Mouse (Mus musculus) erythroid progenitor cell, adult 5-6 weeks (primary cell): ENCODE measurements around the gene Sgca. TPM values are rescaled to one million over a fixed set of nuclear protein-coding genes. Genes with fewer than 3 reads are reported as not detected.
"Not testable (repeated sequence)": the region's sequence is repeated elsewhere in the genome, so short reads cannot be mapped to it uniquely, and the experiment has no call there.

Experiments used
- ATAC-seq: replicated peaks from 2 replicates; pipeline ENCODE4 v1.8.0; 2016; ENCODE audit warnings: moderate number of reproducible peaks, mild to moderate bottlenecking, moderate TSS enrichment, inconsistent platforms; ENCODE audit not compliant: poor library complexity, low FRiP score, severe bottlenecking
- total RNA-seq, 2 experiments: library from RNA; stranded (forward) in 1 of 2; stranded (reverse) in 1 of 2; fragments of 150-400 nt in 1 of 2; fragments of 186-747, 209-891 nt in 1 of 2; gene quantifications; 2 replicates each; pipeline versions ENCODE4 v1.2.3 to v1.2.4; 2015 to 2017; ENCODE audit warnings: low replicate concordance in 2 of 2

The Sgca gene
- total RNA-seq, 2 experiments from 2014 or later, result not detected

DNA sequence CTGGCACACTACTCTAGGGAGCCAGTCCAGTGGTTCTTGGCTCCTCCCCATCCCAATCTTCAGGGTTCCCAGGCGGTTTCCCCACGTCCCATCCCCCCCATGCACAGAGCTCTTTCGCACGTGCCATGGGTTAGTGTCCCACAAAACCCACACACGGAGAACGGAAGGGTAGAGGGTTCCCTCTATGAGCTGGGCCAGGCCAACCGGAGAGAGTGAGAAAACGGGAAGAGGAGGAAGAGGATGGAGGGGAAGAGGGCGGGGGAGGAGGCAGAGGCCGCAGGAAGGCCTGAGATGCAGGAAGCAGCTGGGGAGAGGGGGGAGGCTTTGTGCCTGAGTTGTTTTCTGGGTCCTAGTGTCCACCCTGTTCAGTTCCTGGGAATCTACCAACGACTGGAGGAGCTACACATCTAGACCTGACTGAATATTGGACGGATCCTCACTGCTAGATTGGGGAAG is 13.5 kb upstream of the Sgca start:
- peak; percentile 65 for ATAC-seq

GRCm38 (mm10) chr11:94988780-94989561 is 12.8 kb upstream of the Sgca start:
- no peak for ATAC-seq

- peak; percentile 40 for ATAC-seq
These were observed 11.7 kb upstream of the Sgca start for GRCm38 (mm10) chr11:94987851-94988250.

DNA sequence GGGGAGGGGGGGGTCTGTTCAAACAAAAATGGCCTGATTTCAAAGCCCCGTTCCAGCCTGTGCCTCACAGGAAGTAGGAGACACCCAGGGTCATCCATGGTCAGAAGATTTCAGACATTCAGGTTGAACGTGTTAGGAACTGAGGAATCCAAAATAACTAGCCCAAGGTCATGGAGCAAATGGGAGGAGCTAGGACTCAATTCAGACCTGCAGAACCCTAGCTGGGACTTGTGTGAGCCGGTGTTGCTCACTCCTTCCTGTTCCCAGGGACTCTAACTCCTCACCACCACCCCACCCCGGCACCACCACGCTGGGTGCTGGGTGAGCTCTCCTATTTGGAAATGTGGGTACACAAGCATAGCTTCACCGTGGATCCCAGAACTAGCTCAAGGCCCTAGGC is 11.2 kb upstream of the Sgca start:
- ATAC-seq, result no peak

DNA sequence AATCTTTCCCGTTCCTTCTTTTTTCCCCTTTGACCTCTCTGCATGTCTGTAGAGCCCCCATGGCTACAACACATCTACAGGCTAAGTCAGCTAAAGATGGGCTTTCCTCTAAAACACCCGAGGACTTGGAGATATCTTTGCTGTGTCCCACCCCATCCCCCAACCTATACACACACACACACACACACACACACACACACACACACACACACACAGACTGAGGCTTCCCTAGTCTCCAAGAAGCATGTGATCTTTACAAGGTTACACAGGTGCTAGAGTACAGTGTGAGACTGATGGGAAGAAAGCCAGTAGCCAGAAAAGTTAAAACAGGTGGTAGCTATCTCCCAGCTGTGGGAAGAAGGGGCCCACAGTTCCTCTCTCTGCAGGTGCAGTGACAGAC is 10.3 kb upstream of the Sgca start:
- no peak for ATAC-seq

DNA sequence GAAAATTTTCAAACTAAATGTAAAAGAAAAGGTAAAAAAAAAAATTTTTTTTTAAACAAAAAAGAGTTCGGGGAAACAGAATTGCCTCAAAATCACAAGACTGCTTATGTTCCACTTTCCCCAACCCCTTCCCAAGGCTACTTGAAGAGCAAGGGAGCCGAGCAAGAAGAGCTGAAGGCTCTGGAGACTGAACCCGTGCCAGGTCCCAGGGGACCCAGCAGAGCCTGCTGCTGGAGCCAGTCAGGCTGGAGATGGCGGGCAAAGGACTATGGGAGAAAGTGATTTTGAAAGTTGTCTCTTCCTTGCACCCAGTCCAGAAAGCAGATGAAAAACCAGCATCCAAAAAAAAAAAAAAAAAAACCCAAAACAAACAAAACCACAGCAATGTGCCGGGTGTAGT is 9.7 kb upstream of the Sgca start:
- no peak for ATAC-seq

- ATAC-seq, result no peak
These were observed 9.0 kb upstream of the Sgca start for GRCm38 (mm10) chr11:94985140-94985539.

DNA sequence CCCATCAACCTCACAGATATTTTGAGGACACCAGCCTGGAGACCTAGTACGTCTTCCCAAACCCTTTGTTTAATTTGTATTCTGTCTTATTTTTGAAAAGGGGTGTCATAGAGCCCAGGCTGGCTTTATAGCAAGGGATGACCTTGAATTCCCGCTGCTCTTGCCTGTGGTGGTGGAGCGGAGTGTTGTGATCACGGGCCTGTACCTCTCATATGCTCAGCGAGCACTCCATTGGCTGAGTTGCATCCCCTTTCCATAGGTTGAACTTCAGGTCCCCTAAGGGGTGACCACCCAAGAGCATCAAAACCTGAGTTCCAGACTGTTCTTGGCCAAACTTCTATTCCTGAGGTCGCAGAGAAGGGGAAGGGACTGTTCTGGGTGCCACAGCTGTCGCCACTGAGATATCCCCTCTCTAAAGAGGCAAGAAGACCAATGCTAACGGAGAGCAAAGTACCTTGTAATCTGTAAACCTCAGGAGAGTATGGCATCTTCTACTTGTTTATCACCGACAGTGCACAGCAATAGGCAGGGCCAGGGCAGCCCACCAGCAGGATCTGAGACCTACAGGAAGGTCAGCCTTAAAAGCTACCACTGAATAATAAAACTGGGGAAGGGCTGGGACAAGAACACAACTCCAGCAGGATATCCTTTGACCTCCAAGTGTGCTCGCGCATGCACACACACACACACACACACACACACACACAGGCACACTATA is 3.5 kb upstream of the Sgca start:
- 0 out of 2 replicates have a peak, but pooled peaks have one; percentile 17 for ATAC-seq

DNA sequence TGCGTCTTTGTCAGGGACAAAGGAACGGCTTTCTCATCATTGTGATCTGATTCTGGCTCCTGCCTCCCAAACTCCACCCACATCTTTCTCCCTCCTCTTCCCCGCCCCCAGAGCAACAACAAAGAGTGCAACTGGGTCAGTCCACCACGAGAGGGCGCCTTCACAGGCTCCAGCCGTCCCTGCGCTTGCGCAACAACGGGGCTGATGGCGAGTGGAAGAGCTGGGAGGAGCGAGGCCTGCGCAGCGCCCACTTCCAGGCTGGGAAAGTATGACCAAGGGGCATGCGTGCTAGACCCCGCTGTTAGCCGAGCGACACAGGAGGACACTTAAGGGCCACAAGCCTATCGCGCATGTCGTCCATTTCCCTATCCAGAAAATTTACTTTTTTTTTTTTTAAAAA is 2.8 kb upstream of the Sgca start:
- peak; percentile 98 for ATAC-seq

DNA sequence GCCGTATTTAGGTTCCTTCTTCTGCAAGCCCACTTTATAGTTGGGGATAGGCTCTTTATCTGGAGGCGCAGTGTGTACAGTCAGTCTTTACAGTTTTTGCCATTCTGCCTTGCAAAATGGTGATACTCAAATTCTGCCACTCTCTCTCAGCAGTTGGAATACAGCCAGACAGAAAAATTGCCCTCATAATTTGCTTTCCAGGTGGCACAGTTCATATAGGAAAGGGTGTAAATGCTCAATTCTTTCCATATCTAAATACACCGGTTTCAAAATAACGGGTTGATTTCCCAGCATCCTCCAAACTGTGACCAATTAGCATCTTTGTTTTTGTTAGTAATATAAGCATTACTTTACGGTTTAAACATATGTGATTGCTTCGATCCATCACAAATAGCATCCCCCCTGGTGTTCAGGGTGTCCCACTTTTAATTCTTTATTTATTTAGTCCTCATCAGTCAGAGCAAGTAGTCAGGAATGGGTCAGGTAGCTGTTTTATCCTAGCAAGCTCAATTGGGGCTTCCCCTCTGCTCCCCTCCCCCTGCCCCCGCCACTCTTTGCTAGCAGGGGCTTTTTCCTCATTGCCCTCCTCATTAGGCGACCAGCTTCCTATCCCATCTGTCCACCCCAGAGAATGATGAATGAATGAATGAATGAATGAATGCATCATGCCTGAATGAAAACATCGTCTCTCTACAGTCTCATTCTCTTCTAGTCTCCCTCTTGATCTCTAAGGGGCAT is 2.2 kb upstream of the Sgca start:
- peak; percentile 5; the same call in 1 of the 2 replicates for ATAC-seq

GRCm38 (mm10) chr11:94974951-94975350 is 1.2 kb downstream of the Sgca start:
- no peak for ATAC-seq

GRCm38 (mm10) chr11:94973313-94973712 is 2.8 kb downstream of the Sgca start:
- ATAC-seq, result no peak

GRCm38 (mm10) chr11:94972887-94973286 is 3.2 kb downstream of the Sgca start:
- no peak for ATAC-seq

DNA sequence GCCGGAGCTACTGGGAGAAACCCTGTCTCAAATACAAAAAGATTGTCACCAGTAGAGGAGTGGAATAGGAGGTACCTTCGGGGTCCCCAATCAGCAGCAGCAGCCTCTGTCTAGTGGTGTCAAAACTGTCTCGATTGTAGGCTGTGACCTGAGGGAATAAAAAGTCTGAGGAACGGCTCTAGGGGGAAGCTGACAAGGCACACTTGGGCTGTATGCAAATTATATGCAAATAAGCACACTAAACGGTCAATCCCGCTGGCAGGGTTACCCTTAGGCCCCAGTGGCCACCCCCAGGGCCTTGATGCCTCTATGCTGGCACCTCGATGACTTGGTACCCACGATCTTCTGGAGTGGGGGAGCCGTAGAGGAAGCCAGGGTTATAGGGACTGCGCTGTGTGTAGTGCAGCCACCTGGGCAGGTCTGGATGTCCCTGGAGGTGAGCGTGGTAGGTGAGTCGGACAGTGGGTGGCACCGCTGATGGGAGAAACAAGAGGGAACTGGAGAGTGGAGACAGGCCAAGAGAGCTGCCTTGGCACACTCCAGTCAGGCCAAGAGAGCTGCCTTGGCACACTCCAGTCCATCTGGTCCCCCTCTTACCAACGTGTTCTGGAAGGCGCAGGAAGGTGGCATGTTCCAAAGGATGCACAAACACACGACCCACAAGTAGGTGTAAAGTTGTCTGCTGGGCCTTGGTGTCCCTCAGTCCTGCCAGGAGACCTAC is 4.1 kb downstream of the Sgca start:
- ATAC-seq, result no peak

DNA sequence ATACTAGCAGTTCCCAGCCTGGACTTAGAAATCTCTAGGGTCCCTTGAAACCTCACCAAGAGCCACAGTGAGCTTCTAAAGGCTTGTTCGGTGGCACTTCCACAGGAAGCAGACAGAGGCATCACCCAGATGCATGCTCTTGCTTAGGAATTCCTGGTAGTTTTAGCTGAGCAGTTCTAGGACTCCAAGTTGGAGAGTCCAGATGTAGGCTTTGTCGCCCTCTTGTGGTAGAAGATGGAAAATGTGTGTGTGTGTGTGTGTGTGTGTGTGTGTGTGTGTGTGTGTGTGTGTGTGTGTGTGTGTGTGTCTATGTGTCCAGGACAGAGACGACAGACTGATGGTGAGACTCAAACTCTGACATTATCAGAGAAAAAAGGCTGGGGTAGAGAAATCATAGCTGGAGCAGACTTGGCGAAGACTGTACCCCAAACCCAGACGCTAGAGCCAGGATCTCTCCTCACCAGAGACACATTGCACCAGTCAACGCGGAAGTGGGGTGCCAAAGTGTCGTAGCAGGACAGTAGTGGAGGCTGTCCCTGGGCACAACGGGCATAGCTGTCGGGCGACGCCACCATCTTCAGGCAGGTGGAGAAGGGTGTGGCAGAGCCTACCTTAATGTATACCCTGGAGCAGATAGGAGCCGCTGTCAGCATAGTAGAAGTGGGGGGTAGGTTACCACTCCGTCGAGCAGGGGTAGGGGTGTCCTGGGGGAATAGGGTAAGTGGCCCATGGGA is 5.8 kb downstream of the Sgca start:
- 0 out of 2 replicates have a peak, but pooled peaks have one; percentile 55 for ATAC-seq

DNA sequence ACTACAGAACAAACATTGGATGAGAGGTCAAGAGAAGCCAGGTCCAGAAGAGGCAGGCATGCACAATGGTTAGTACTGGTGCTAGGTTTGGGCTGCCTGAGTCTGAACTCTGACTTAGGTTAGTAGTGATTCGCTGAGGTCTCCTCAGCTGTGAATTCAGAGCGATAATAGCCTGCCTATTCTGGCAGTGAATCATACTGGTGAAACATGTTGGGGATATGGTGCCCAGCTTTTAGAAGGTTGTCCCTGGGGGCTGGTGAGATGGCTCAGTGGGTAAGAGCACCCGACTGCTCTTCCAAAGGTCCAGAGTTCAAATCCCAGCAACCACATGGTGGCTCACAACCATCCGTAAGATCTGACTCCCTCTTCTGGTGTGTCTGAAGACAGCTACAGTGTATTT is 6.4 kb downstream of the Sgca start:
- not testable (repeated sequence) for ATAC-seq

GRCm38 (mm10) chr11:94968187-94968586 is 7.9 kb downstream of the Sgca start:
- ATAC-seq, result no peak

GRCm38 (mm10) chr11:94967419-94967818 is 8.7 kb downstream of the Sgca start, which contains the start of gene Hils1:
Gene Hils1 (plus strand): TSS chr11:94967593.
- no peak for ATAC-seq

GRCm38 (mm10) chr11:94962534-94963101 is 13.5 kb downstream of the Sgca start:
- no peak for ATAC-seq
